Mouse (Mus musculus) NIH3T3 (cell line): ENCODE data around the gene D5Ertd579e.
"Not testable (repeated sequence)": the region's sequence is repeated elsewhere in the genome, so short reads cannot be mapped to it uniquely, and the experiment has no call there.

Experiments
- DNase-seq: peaks from one replicate; pipeline ENCODE4 v3.0.0-alpha.2; 2012; ENCODE audit warnings: low read depth

D5Ertd579e gene

DNA sequence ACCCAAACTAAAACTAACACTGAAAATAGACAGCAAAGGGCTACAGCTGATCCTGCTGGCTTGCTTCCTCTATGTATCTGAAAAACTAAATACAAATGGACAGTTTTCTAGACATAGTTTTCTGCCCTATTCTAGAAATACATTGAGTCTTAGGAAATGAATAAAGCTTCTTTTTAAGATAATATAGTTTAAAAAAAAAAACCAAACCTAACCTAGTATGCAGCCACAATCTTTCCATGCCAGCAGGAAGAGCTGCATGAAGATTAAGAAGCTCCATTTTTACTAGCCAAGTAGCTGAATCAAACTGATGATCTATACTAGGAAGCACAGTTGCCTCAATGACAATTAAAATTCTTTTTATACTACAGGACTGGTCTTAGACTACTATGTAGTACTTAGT is 14.6 kb downstream of the D5Ertd579e start:
- DNase-seq = no peak

DNA sequence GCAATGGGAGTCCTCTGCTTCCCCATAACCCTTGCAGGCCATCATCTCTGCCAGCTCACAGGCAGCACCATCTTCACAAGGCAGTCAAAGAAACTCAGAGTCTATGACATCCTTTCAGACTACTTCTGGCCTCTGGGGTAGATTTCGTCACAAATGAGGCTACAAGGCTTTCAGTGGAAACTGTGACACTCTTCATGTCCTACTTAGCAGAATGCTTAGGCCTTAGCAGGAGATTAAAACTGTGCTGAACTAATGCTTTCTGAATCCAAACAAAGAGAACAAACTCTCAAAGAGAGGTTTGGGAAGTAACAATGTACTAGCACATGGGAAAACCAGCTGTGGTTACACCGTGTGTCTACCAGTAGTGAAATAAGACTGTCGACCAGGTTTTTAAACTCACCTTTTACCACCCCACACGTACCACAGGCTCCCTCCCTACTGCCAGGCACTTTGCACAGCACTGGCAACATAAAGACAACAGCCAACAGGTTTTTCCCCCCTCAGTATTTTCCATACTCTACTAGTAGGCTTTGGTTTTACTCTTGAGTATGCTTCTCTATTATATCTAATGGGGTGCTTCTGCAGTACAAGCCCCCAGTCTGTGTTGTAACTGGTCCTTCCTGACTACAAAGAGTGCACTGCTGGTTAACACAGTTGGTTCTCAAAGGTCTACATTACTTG is 15.8 kb downstream of the D5Ertd579e start:
- no peak for DNase-seq

DNA sequence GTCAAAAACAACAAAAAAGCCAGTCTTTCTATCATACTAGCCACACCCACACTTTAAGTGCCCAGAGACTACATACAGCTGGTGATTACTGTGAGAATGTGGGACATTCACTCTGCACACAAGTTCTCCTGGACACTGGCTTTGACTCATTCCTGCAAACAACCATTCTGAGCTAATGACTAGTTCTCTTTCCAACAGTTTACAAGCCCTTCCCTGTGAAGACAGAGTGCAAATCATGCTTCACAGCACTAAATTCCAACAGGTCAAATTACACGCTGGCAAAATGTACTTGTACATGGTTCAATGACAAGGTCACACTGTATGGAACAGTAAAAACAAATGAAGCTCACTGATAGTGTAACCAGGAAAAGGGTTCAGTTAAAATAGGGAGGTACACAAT is 17.0 kb downstream of the D5Ertd579e start:
- peak; percentile 74 for DNase-seq

DNA sequence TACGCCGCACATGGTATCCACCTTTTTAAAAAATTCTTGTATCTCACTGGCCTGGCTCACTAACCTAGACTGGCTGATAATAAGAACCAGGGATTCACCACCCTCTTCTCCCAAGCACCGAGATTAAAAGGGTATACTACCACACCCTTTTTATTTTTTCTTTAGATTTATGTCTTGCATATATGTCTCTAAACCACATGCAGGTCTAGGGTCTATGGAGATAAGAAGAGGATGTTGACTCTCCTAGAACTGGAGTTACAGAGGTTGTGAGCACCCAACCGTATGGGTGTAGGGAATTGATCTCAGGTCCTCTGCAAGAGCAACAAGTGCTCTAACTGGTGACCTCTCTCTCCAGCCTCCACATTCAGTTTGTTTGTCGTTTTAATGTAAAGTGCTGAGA is 17.9 kb downstream of the D5Ertd579e start:
- DNase-seq = no peak

DNA sequence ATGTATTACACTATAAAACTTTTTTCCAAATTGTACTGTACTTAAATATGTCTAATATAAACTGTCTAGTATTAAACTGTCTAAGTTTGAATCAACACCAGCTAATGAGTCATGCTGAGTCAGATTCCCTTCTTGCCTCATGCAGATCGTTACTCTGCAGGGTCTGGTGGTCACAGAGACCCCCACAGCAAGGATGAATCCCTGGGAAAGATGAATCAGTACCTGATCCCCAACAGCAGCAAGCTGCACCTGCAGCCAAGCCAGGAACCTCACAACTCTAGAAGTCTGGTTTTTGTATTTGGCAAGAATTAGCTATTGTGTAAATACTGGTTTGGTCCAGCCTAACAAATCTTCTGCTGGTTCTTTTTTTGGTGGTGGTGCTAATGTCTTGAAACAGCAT is 20.4 kb downstream of the D5Ertd579e start:
- DNase-seq = peak; percentile 78

DNA sequence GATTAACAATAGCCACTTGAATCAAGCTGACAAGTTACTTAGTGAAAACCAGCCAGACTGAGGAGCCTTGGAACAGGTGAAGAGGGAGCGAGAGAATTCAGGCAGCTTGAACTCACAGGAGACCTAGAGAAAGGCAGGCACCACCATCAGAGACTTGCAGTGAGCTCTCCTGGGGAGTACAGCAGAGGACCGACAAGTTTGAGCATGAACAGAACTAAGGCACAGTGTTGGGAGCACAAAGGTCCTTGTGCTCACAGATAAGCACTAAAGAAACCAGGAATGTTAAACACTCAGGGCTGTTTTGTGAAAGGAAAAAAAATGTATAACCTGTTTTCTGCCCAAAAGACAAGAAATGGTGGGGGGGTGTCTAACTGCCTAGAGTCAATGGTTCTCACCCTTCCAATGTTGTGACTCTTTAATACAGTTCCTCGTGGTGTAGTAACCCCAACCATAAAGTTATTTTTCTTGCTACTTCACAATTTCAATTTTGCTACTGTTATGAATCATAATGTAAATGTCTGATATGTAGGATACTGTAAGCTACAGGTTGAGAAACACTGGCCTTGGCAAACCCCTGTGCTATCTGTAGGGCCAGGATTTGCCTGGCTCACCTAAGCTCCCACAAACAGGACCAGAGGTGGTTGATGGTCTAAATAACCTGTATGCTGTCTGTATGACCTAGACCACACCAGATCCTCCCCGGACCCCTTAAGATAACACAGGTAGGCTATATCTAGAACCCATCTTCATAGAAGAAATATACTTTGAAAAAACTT is 21.0 kb downstream of the D5Ertd579e start:
- DNase-seq = no peak

DNA sequence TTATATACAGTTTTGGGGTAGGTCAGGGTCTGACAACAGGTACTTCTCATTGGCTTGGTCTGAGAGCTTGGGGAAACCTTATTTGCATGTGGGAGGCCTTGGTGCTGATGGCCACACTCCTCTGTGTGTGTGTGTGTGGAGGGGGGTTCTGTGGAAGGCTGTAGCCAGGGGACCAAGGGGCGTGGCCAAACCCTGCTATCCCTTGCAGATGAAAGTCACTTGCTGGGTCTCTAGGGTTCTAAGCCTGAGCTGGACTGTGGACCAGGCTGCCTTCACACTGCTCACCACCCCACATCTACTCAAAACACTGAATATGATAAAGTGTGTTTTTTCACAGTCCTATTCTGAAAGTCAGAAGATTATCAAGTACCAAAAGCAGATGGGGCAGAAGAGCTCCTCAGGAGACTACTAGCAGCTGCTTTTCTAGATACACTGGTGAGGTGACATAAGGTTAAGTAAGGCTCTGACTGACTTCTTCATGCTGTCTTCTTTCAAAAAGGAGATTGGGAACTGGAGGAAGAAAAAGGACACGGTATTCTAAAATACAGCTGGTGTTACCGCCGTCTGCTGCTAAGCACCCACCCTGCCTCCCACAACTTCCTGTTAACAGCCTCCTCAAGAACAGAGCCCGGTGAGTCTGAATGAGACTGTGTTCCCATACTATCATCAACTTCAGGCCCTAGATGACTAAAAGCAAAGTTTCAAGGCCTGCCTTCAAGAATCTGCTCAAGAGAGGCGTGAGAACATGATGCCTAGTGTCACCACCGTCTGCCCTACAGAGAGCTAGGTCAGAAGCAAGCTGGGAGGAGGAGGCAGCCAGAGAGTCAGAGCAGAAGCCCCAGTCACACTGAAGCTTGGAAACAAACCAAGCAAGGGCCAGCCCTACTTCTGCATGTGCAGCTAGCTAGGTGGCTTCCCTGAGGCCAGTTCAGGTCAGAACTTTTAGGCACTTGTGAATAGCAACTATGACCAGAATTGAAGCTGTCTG is 26.5 kb downstream of the D5Ertd579e start:
- DNase-seq = no peak

DNA sequence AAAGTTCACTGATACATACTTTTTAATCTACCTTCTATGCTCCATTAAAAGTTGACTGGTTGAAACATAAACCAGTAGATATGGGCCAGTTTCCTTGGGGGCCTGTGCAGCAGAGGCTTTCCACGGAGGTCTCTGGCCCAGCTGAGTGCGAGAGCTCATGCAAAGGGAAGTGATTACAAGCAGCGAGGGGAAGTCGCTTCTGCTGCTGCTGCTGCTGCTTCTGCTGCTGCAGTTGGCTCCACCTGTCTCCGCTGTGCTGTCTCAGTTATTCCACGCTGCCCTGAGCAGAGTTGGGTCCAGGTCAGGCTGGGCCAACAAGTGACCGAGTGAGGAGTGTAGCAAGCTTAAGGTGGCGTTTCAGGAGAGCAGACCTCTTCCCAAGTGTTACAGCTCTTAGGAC is 27.3 kb downstream of the D5Ertd579e start:
- no peak for DNase-seq

DNA sequence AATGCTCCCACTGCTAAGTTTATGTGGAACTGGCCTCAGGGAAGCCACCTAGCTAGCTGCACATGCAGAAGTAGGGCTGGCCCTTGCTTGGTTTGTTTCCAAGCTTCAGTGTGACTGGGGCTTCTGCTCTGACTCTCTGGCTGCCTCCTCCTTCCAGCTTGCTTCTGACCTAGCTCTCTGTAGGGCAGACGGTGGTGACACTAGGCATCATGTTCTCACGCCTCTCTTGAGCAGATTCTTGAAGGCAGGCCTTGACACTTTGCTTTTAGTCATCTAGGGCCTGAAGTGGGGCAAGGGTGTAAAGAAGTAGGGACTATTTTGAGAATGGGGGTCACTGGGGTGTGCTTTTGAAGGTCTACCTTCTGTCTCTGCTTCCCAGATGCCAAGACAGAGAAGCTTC is 27.8 kb downstream of the D5Ertd579e start:
- not testable (repeated sequence) for DNase-seq

DNA sequence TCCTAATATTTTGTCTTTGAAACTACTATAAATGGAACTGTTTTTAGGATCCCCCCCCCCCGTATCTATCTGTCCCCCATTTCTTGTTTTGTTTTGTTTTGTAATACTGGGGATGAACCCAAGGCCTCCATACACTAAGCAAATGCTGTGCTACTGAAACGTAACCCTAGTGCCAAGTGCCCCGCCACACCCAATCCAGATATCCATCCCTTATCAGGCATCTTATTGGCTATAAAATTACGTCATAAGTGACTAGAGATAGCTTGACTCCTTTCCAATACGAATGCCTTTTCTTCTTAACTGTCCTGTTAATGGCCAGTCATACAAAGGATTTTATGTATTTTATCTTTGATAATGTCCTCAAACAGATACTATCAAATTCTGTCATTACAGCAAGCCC is 28.7 kb downstream of the D5Ertd579e start:
- no peak for DNase-seq

DNA sequence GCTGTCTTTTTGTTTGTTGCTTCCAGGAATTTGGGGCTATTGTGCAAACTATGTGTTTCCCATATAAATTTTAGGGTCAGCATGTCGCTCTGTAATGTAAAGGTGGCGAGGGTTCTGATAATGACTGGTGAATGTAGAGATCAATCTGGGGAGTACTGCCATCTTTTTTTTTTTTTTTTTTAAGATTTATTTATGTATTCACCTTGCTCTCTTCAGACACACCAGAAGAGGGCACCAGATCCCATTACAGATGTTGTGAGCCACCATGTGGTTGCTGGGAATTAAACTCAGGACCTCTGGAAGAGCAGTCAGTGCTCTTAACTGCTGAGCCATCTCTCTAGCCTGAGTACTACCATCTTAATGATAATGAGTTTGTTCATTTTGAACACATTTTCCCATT is 29.1 kb downstream of the D5Ertd579e start:
- DNase-seq = not testable (repeated sequence)

DNA sequence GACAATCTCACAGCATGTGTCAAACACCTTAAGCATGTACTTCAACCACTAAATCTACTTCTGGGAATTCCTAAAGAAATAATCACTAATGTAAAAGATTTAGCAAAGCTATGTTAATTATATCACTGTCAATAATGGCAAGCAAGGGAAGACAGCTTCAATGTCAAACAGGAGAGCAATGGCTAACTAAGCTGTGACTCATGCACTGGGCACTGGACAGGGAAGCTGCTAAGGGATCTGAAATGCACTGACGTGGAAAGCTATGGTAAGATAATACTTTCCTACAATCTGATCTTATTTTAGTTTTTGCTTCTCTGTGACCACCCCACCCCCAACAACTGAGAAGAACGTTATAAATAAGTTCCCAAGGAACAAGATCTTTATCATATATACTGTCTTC is 32.5 kb downstream of the D5Ertd579e start:
- peak; percentile 76 for DNase-seq

DNA sequence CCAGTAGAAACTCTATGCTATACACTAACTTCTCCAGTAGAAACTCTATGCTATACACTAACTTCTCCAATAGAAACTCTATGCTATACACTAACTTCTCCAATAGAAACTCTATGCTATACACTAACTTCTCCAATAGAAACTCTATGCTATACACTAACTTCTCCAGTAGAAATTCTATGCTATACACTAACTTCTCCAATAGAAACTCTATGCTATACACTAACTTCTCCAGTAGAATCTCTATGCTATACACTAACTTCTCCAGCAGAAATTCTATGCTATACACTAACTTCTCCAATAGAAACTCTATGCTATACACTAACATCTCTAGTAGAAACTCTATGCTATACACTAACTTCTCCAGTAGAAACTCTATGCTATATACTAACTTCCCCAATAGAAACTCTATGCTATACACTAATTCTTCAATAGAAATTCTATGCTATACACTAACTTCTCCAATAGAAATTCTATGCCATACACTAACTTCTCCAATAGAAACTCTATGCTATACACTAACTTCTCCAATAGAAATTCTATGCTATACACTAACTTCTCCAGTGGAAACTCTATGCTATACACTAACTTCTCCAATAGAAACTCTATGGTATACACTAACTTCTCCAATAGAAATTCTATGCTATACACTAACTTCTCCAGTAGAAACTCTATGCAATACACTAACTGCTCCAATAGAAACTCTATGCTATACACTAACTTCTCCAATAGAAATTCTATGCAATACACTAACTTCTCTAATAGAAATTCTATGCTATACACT is 34.7 kb downstream of the D5Ertd579e start:
- DNase-seq = not testable (repeated sequence)

DNA sequence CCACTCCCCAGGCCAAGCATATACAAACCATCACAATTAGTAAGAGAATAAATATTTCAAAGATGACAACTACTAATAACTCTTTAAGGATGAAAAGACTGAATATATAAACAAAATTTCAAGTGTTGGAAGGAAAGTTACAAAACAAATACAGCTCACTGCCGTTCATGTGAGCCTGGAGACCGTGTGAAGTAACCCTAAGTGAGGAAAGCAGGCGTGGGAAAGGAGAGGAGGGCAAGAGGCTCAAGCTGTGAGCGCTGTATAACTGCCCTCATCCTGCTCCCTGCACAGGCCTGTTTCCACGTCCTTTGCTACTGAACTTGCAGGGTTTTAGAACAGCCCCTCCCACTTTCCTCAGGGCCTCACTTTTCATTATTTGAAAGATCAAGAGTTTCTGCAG is 70.2 kb downstream of the D5Ertd579e start:
- DNase-seq = no peak

DNA sequence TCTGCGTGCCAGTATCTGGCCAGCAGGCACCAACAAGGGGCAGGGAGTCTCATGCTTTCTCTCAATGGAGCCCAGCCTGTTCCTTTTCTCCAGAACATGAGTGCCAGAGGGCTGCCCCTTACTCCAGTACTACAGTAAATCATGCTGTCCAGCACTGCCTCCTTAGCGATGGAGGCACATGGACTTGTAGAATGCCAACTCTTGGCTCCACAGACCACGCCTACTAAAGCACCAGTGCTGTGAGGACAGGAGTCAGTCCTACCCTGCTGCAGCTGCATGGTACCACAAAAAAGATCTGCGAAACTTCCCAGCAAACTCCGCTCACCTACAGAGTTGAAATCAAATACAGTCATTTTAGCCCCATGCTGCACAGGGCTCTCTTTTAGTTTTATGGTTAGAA is 72.2 kb downstream of the D5Ertd579e start:
- DNase-seq = no peak

DNA sequence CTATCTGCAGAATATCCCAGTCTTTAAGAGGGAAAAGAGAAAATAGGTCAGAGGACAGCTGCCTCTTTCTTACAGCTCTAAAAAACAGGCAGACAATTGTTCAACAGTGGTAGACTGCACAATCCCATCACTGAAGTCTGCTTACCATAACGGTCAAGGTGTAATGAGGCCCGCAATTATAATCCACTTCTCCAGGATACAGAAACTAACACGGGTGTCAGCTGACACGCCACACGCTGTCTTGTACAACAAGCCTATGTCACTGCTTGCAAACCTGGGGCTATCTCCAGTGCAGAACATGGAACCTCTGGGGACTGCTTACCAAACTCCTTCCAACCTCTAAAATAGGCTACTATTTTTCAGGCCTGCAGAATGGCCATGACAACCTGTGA is 74.8 kb downstream of the D5Ertd579e start:
- no peak for DNase-seq

DNA sequence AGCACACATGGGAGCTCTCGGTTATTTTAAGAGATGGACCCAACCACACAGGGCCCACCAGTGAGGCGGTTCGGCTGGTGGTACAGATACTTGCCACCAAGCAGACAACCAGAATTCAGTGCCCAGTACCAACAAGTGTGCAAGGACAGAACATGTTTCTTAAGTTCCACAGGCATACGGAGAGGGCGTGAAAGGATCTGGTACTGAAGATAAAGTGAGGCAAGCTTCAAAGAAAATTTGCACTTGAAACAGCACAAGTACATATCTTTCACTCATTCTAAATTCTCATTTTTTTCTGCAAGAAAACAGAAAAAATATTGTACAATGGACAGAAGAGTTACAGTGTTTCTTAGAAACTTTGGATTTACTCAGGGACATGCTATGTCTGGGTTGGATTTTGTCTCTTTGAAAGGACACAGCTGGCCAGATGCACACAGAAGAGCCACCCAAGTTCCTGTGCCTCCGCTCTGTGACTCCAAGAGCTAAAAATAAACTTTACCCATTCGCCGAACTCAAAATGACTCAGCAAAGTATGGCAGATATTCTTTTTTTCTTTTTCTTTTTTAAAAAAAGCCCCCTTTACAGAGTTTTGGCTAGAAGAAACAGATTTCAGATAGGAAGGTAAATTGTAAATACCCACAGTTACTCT is 75.3 kb downstream of the D5Ertd579e start:
- DNase-seq = peak; percentile 57

DNA sequence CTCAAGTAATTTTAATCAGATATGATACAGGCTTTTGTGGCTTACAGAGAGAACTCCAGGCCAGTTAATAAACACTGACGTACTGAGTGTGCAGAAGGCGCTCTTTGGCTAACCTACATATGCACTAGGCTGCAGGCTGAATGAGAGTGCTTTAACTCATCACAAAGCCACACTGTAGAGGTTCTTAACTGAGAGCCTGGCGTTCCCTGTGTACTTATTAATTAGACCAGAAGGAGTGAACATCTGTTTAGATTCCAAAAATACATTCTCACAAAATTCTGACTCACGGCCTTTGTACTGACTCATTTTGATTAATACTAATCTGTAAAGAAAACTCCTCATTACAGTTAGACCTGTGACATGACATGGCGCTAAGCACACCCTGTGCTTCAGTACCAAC is 76.9 kb downstream of the D5Ertd579e start:
- no peak for DNase-seq

DNA sequence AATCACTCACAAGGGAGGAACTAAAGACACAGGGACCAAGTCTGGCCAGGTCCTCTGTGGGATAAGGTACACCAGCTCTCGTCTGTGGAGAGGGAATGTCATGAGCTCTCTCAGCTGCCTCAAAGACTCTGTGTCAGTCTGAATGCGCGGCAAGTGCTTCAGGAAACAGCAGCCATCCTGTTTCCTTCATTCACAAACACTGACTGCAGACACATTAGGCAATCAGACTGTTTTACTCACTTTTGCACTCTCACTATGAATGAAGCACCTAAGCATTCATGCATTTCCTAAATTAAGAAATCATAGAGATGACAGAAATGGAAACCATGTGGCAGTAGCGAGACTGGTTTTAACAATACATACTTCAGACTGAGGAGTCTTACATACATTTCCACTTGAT is 77.5 kb downstream of the D5Ertd579e start:
- DNase-seq = peak; percentile 34

DNA sequence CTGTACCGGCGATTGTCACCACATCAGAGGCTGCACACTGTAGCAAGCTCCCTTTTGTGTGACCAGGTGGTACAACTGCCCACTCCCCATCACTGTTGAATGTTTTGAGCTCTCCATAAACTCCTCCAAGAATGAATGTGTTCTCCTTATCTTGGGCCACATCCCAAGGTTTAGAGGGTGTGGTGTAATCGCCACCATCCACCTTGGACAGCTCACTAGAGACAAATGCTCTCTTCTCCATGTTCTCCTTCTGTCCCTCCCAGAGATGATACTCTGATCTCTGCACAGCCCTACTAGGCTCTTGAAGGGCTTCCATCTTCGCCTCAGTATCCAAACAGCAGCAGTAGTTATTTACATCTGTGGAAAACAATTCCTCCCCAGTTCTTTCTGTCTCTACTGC is 81.7 kb downstream of the D5Ertd579e start:
- no peak for DNase-seq

DNA sequence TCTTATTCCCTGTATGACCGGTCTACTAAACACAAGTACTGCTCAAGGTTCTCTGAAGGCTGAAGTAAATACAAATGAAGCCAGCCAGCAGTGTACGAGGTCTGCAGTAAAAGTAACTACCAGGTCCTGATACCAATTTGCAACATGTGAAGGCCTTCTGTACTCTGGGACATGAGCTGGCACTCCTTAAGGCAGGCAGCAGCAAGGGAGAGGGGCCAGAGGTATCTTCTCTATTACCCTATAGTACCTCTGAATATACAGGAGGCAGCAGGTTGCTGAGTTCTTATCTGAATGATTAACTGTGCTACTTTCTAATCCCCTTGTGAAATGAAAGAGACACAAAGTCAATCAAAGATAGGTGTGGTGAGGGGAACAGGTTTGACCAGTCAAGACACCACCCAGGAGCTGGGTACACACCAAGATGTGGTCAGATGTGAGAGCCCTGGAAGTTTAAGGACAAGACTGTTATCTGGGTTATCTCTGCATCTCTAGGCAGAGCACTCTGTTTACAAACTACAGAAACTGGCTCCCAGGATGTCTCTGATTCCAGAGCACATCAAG is 86.8 kb downstream of the D5Ertd579e start:
- no peak for DNase-seq
